Mouse (Mus musculus): Measurements from ENCODE around the gene Mapkapk3. TPM values are rescaled to one million over a fixed set of nuclear protein-coding genes. Genes with fewer than 3 reads are reported as not detected.

The Mapkapk3 gene
- polyA plus RNA-seq, 1 experiment, result 28.0 TPM

- WGBS, result 54% methylated on average over 2 of the region's 2 CpGs
- no peak overlapping the region for H3K4me3 ChIP-seq (ENCODE audit: extremely low read depth, insufficient read depth, insufficient read length)
- peaks cover 2% of the 10 kb centered on the region; the same call in 1 of the 2 replicates for H3K4me1 ChIP-seq (ENCODE audit: control insufficient read depth, insufficient read depth, insufficient read length)
- no peak overlapping the region for H3K27ac ChIP-seq (ENCODE audit: insufficient read depth, low read length)
- TF ChIP-seq CTCF (IDR thresholded peaks at IDR 0.05; ENCODE audit: extremely low read depth, insufficient read depth, insufficient read length, insufficient replicate concordance) (no peak), POLR2A (IDR thresholded peaks at IDR 0.05; ENCODE audit: low read depth, low read length) (no peak)
- H3K36me3 ChIP-seq (ENCODE audit: control insufficient read depth, insufficient read depth, low read length), result peaks cover 2% of the 10 kb centered on the region; the same call in 1 of the 2 replicates
- H3K27me3 ChIP-seq (ENCODE audit: control insufficient read depth, insufficient read depth, low read length), result no peaks in the 10 kb centered on the region
- no peak for DNase-seq (ENCODE audit: low read depth in 1 of 2, low spot score in 2 of 2)
These were observed 2.4 kb downstream of the Mapkapk3 start for GRCm38 (mm10) chr9:107287294-107287693.

- peaks cover 9% of the 10 kb centered on the region; the same call in 1 of the 2 replicates for H3K4me1 ChIP-seq (ENCODE audit: control insufficient read depth, insufficient read depth, insufficient read length)
These were observed 4.7 kb downstream of the Mapkapk3 start for GRCm38 (mm10) chr9:107285009-107285408.

GRCm38 (mm10) chr9:107282951-107283350 is 6.7 kb downstream of the Mapkapk3 start:
- H3K4me1 ChIP-seq (ENCODE audit: control insufficient read depth, insufficient read depth, insufficient read length), result peaks cover 18% of the 10 kb centered on the region; the same call in 1 of the 2 replicates
- no peak for DNase-seq (ENCODE audit: low read depth in 1 of 2, low spot score in 2 of 2)
- H3K36me3 ChIP-seq (ENCODE audit: control insufficient read depth, insufficient read depth, low read length), result peaks cover 2% of the 10 kb centered on the region; the same call in 1 of the 2 replicates
- no peaks in the 10 kb centered on the region for H3K27me3 ChIP-seq (ENCODE audit: control insufficient read depth, insufficient read depth, low read length)
- WGBS, result 83% methylated on average over 9 of the region's 9 CpGs
- no peak for TF ChIP-seq POLR2A (IDR thresholded peaks at IDR 0.05; ENCODE audit: low read depth, low read length)
- TF ChIP-seq CTCF (IDR thresholded peaks at IDR 0.05; ENCODE audit: extremely low read depth, insufficient read depth, insufficient read length, insufficient replicate concordance), result no peak
- no peak overlapping the region for H3K4me3 ChIP-seq (ENCODE audit: extremely low read depth, insufficient read depth, insufficient read length)
- H3K27ac ChIP-seq (ENCODE audit: insufficient read depth, low read length), result no peak overlapping the region

More at GRCm38 (mm10) chr9:107285009-107285408, 4.7 kb downstream of the Mapkapk3 start:
- Histone ChIP-seq H3K36me3 (ENCODE audit: control insufficient read depth, insufficient read depth, low read length) (peaks cover 2% of the 10 kb centered on the region; the same call in 1 of the 2 replicates), H3K27ac (ENCODE audit: insufficient read depth, low read length) (no peak overlapping the region), H3K27me3 (ENCODE audit: control insufficient read depth, insufficient read depth, low read length) (no peaks in the 10 kb centered on the region), H3K4me3 (ENCODE audit: extremely low read depth, insufficient read depth, insufficient read length) (no peak overlapping the region)
- peak in 1 of 2 experiments; percentile 38 for DNase-seq (ENCODE audit: low read depth in 1 of 2, low spot score in 2 of 2)
- TF ChIP-seq CTCF (IDR thresholded peaks at IDR 0.05; ENCODE audit: extremely low read depth, insufficient read depth, insufficient read length, insufficient replicate concordance) (no peak), POLR2A (IDR thresholded peaks at IDR 0.05; ENCODE audit: low read depth, low read length) (no peak)
- 13% methylated on average over 3 of the region's 3 CpGs for WGBS

- no peak for DNase-seq (ENCODE audit: low read depth in 1 of 2, low spot score in 2 of 2)
- no peak for TF ChIP-seq POLR2A (IDR thresholded peaks at IDR 0.05; ENCODE audit: low read depth, low read length)
- no peak for TF ChIP-seq CTCF (IDR thresholded peaks at IDR 0.05; ENCODE audit: extremely low read depth, insufficient read depth, insufficient read length, insufficient replicate concordance)
- peaks cover 18% of the 10 kb centered on the region; the same call in 1 of the 2 replicates for H3K4me1 ChIP-seq (ENCODE audit: control insufficient read depth, insufficient read depth, insufficient read length)
- H3K36me3 ChIP-seq (ENCODE audit: control insufficient read depth, insufficient read depth, low read length), result peaks cover under 1% of the 10 kb centered on the region; the same call in 1 of the 2 replicates
- H3K4me3 ChIP-seq (ENCODE audit: extremely low read depth, insufficient read depth, insufficient read length), result no peak overlapping the region
- H3K27me3 ChIP-seq (ENCODE audit: control insufficient read depth, insufficient read depth, low read length), result no peaks in the 10 kb centered on the region
- WGBS, result 86% methylated on average over 5 of the region's 5 CpGs
- no peak overlapping the region for H3K27ac ChIP-seq (ENCODE audit: insufficient read depth, low read length)
These were observed 8.3 kb downstream of the Mapkapk3 start for GRCm38 (mm10) chr9:107281241-107281987.

- Histone ChIP-seq H3K4me3 (ENCODE audit: extremely low read depth, insufficient read depth, insufficient read length) (peak overlapping the region; percentile 20; the same call in 1 of the 2 replicates), H3K27ac (ENCODE audit: insufficient read depth, low read length) (peak overlapping the region; percentile 51), H3K4me1 (ENCODE audit: control insufficient read depth, insufficient read depth, insufficient read length) (peaks cover 18% of the 10 kb centered on the region; the same call in 1 of the 2 replicates)
These were observed 9.2 kb downstream of the Mapkapk3 start for GRCm38 (mm10) chr9:107280322-107281027.

GRCm38 (mm10) chr9:107279378-107280321 is 10.0 kb downstream of the Mapkapk3 start:
- 36% methylated on average over 16 of the region's 16 CpGs for WGBS
- H3K27me3 ChIP-seq (ENCODE audit: control insufficient read depth, insufficient read depth, low read length), result no peaks in the 10 kb centered on the region
- no peaks in the 10 kb centered on the region for H3K36me3 ChIP-seq (ENCODE audit: control insufficient read depth, insufficient read depth, low read length)
- DNase-seq (ENCODE audit: low read depth in 1 of 2, low spot score in 2 of 2), result no peak
- peak overlapping the region; percentile 20; the same call in 1 of the 2 replicates for H3K4me3 ChIP-seq (ENCODE audit: extremely low read depth, insufficient read depth, insufficient read length)
- TF ChIP-seq POLR2A (IDR thresholded peaks at IDR 0.05; ENCODE audit: low read depth, low read length) (no peak), CTCF (IDR thresholded peaks at IDR 0.05; ENCODE audit: extremely low read depth, insufficient read depth, insufficient read length, insufficient replicate concordance) (no peak)
- H3K27ac ChIP-seq (ENCODE audit: insufficient read depth, low read length), result peak overlapping the region; percentile 51
- H3K4me1 ChIP-seq (ENCODE audit: control insufficient read depth, insufficient read depth, insufficient read length), result peaks cover 16% of the 10 kb centered on the region; the same call in 1 of the 2 replicates

More at GRCm38 (mm10) chr9:107280322-107281027, 9.2 kb downstream of the Mapkapk3 start:
- no peaks in the 10 kb centered on the region for H3K36me3 ChIP-seq (ENCODE audit: control insufficient read depth, insufficient read depth, low read length)
- 14% methylated on average over 13 of the region's 13 CpGs for WGBS
- TF ChIP-seq CTCF (IDR thresholded peaks at IDR 0.05; ENCODE audit: extremely low read depth, insufficient read depth, insufficient read length, insufficient replicate concordance) (no peak), POLR2A (IDR thresholded peaks at IDR 0.05; ENCODE audit: low read depth, low read length) (no peak)
- no peaks in the 10 kb centered on the region for H3K27me3 ChIP-seq (ENCODE audit: control insufficient read depth, insufficient read depth, low read length)
- no peak for DNase-seq (ENCODE audit: low read depth in 1 of 2, low spot score in 2 of 2)

All from spleen, adult 2 months (tissue).